Mouse (Mus musculus): Measurements from ENCODE around the gene Gcnt4.
A peak's percentile ranks its signal among the peaks of the same experiment; 100 is the strongest.

Gcnt4 gene

GRCm38 (mm10) chr13:96947722-96948121, 23.2 kb downstream of the Gcnt4 start:
- no peak for DNase-seq (ENCODE audit: low read depth, low spot score)

GRCm38 (mm10) chr13:96951880-96952279, 27.4 kb downstream of the Gcnt4 start:
- peak; percentile 36 for DNase-seq (ENCODE audit: low read depth, low spot score)

GRCm38 (mm10) chr13:96956466-96956865, 32.0 kb downstream of the Gcnt4 start:
- DNase-seq (ENCODE audit: low read depth, low spot score) = no peak

- no peak for DNase-seq (ENCODE audit: low read depth, low spot score)
These were observed 35.5 kb downstream of the Gcnt4 start for GRCm38 (mm10) chr13:96960019-96960418.

GRCm38 (mm10) chr13:96961366-96962157, 37.1 kb downstream of the Gcnt4 start:
- peak; percentile 20 for DNase-seq (ENCODE audit: low read depth, low spot score)

GRCm38 (mm10) chr13:96962801-96963200, 38.3 kb downstream of the Gcnt4 start:
- DNase-seq (ENCODE audit: low read depth, low spot score) = no peak

GRCm38 (mm10) chr13:96964981-96965380, 40.5 kb downstream of the Gcnt4 start:
- DNase-seq (ENCODE audit: low read depth, low spot score) = no peak

- DNase-seq (ENCODE audit: low read depth, low spot score) = no peak
These were observed 42.0 kb downstream of the Gcnt4 start for GRCm38 (mm10) chr13:96966210-96967089.

- no peak for DNase-seq (ENCODE audit: low read depth, low spot score)
These were observed 42.6 kb downstream of the Gcnt4 start for GRCm38 (mm10) chr13:96967091-96967490.

GRCm38 (mm10) chr13:96967822-96968221, 43.3 kb downstream of the Gcnt4 start:
- DNase-seq (ENCODE audit: low read depth, low spot score) = no peak

- DNase-seq (ENCODE audit: low read depth, low spot score) = no peak
These were observed 46.6 kb downstream of the Gcnt4 start for GRCm38 (mm10) chr13:96971076-96971475.

- DNase-seq (ENCODE audit: low read depth, low spot score) = no peak
These were observed 47.4 kb downstream of the Gcnt4 start for GRCm38 (mm10) chr13:96971861-96972282.

- no peak for DNase-seq (ENCODE audit: low read depth, low spot score)
These were observed 48.8 kb downstream of the Gcnt4 start for GRCm38 (mm10) chr13:96973318-96973717.

GRCm38 (mm10) chr13:96976986-96977595, 52.6 kb downstream of the Gcnt4 start:
- DNase-seq (ENCODE audit: low read depth, low spot score) = no peak

- DNase-seq (ENCODE audit: low read depth, low spot score) = no peak
These were observed 56.1 kb downstream of the Gcnt4 start for GRCm38 (mm10) chr13:96980561-96980960.

GRCm38 (mm10) chr13:96983251-96984126, 59.0 kb downstream of the Gcnt4 start:
- no peak for DNase-seq (ENCODE audit: low read depth, low spot score)

GRCm38 (mm10) chr13:96984688-96985087, 60.2 kb downstream of the Gcnt4 start:
- DNase-seq (ENCODE audit: low read depth, low spot score) = no peak

- no peak for DNase-seq (ENCODE audit: low read depth, low spot score)
These were observed 61.2 kb downstream of the Gcnt4 start for GRCm38 (mm10) chr13:96985599-96986275.

- DNase-seq (ENCODE audit: low read depth, low spot score) = no peak
These were observed 64.6 kb downstream of the Gcnt4 start for GRCm38 (mm10) chr13:96989129-96989528.

- DNase-seq (ENCODE audit: low read depth, low spot score) = no peak
These were observed 65.6 kb downstream of the Gcnt4 start for GRCm38 (mm10) chr13:96990045-96990444.

All from brain, embryonic 18.5 days (tissue).